Mouse (Mus musculus) monocyte, adult 5-6 weeks (primary cell): Measurements from ENCODE around the gene Ptgfrn. TPM values are rescaled to one million over a fixed set of nuclear protein-coding genes. Genes with fewer than 3 reads are reported as not detected.

Experiments used
- ATAC-seq: fragments of 153-309, 156-312 bp; replicated peaks from 2 replicates; pipeline ENCODE4 v1.8.0; 2017; ENCODE audit warnings: mild to moderate bottlenecking; ENCODE audit not compliant: low TSS enrichment, insufficient number of reproducible peaks, severe bottlenecking, poor library complexity, low FRiP score
- total RNA-seq: library from RNA; stranded (forward); fragments of 200-1000, 200-491, 200-594 nt; gene quantifications from 3 replicates; pipeline ENCODE4 v1.2.3, GENCODE M21; 2017

The Ptgfrn gene
- total RNA-seq, 1 experiment from 2014 or later: 0.57 TPM

- no peak for ATAC-seq
Observed at GRCm38 (mm10) chr3:101122479-101122878, 12.4 kb upstream of the Ptgfrn start.

GRCm38 (mm10) chr3:101117774-101118173 is 7.7 kb upstream of the Ptgfrn start:
- ATAC-seq: no peak

GRCm38 (mm10) chr3:101117386-101117749 is 7.3 kb upstream of the Ptgfrn start:
- ATAC-seq: no peak

GRCm38 (mm10) chr3:101116431-101117385 is 6.6 kb upstream of the Ptgfrn start:
- ATAC-seq: no peak

GRCm38 (mm10) chr3:101112518-101112894 is 2.4 kb upstream of the Ptgfrn start:
- no peak for ATAC-seq

- ATAC-seq: no peak
Observed at GRCm38 (mm10) chr3:101111848-101112517, 1.9 kb upstream of the Ptgfrn start.

- ATAC-seq: no peak
Observed at GRCm38 (mm10) chr3:101111321-101111720, 1.2 kb upstream of the Ptgfrn start.

- no peak for ATAC-seq
Observed at GRCm38 (mm10) chr3:101110838-101111103, 693 bp upstream of the Ptgfrn start.

- no peak for ATAC-seq
Observed at GRCm38 (mm10) chr3:101109558-101110021, 488 bp downstream of the Ptgfrn start.

GRCm38 (mm10) chr3:101108848-101109247 is 1.2 kb downstream of the Ptgfrn start:
- ATAC-seq: no peak

- ATAC-seq: no peak
Observed at GRCm38 (mm10) chr3:101108282-101108681, 1.8 kb downstream of the Ptgfrn start.

- no peak for ATAC-seq
Observed at GRCm38 (mm10) chr3:101106326-101106725, 3.8 kb downstream of the Ptgfrn start.

GRCm38 (mm10) chr3:101105486-101105885 is 4.6 kb downstream of the Ptgfrn start:
- ATAC-seq: no peak

- no peak for ATAC-seq
Observed at GRCm38 (mm10) chr3:101104883-101105282, 5.2 kb downstream of the Ptgfrn start.

- no peak for ATAC-seq
Observed at GRCm38 (mm10) chr3:101103770-101104169, 6.3 kb downstream of the Ptgfrn start.

GRCm38 (mm10) chr3:101102106-101102505 is 8.0 kb downstream of the Ptgfrn start:
- ATAC-seq: no peak

- ATAC-seq: no peak
Observed at GRCm38 (mm10) chr3:101101184-101101583, 8.9 kb downstream of the Ptgfrn start.

GRCm38 (mm10) chr3:101099701-101100357 is 10.2 kb downstream of the Ptgfrn start:
- no peak for ATAC-seq

- no peak for ATAC-seq
Observed at GRCm38 (mm10) chr3:101098073-101098472, 12.0 kb downstream of the Ptgfrn start.
